Mouse (Mus musculus): ENCODE measurements around the gene Foxn3. TPM values are rescaled to one million over a fixed set of nuclear protein-coding genes. Genes with fewer than 3 reads are reported as not detected.

Gene Foxn3
- total RNA-seq, 1 experiment from 2014 or later: 96.6 TPM

- no peak for ATAC-seq (replicated peaks; ENCODE audit: insufficient number of reproducible peaks, low FRiP score, low TSS enrichment, poor library complexity, severe bottlenecking)
Measured at GRCm38 (mm10) chr12:99405401-99405800, 158.0 kb downstream of the Foxn3 start.

GRCm38 (mm10) chr12:99403004-99403403 is 160.4 kb downstream of the Foxn3 start:
- ATAC-seq (replicated peaks; ENCODE audit: insufficient number of reproducible peaks, low FRiP score, low TSS enrichment, poor library complexity, severe bottlenecking): no peak

- ATAC-seq (replicated peaks; ENCODE audit: insufficient number of reproducible peaks, low FRiP score, low TSS enrichment, poor library complexity, severe bottlenecking): no peak
Measured at GRCm38 (mm10) chr12:99400907-99401306, 162.5 kb downstream of the Foxn3 start.

DNA sequence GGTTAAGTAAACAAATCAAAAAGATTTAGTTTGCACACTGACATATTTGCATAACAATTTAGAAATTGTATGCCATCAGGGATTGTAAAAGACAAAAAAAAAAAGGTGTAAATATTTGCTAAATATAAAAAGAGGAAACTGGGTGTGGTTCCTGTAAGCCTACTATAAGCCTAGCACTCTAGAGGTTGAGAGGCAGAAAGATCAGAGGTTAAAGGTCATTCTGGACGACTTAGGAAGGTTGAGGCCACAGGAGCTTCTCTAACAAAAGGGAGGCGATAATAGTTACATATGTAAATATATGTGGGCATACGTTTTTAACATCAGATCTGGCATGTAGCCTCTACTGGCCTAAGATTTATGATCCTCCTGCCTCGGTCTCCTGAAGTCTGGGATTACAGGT is 163.8 kb downstream of the Foxn3 start:
- ATAC-seq (replicated peaks; ENCODE audit: insufficient number of reproducible peaks, low FRiP score, low TSS enrichment, poor library complexity, severe bottlenecking): peak; percentile 88

DNA sequence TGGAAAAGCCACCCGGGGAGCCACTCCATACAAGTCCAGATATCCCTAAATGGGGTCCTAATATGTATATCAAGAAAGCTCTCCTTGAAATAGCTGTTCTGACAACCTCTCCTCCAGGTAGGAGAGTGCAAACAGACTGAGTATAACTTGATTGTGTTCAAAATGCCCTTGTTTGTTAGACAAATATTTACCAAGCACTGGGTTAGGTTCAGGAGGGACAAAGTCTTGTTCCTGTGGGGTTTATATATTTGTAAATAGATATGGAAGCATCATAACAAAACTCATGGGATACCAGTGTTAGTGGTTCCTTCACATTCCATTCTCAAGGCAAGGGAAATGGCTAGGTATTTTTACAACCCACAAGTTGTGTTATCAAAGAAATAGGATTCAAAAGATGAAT is 166.9 kb downstream of the Foxn3 start:
- ATAC-seq (replicated peaks; ENCODE audit: insufficient number of reproducible peaks, low FRiP score, low TSS enrichment, poor library complexity, severe bottlenecking): no peak

- no peak for ATAC-seq (replicated peaks; ENCODE audit: insufficient number of reproducible peaks, low FRiP score, low TSS enrichment, poor library complexity, severe bottlenecking)
Measured at GRCm38 (mm10) chr12:99395082-99395481, 168.3 kb downstream of the Foxn3 start.

DNA sequence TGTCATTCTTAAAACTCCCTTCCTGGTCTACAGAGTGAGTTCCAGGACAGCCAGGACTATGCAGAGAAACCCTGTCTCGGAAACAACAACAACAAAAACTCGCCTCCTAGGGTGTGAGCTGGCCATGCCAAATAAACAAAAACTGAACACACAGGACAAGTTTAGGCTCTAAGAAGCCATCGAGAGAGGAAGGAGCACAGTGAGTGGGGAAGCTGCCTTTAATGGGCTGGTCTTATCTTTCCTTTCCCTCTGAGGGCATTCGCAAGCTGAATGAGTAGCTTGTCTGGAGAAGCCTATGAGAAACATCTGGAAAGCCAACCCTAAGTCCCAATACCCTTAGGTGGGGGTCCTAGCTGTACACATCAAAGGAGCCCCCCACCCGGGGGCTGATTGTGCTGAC is 168.7 kb downstream of the Foxn3 start:
- ATAC-seq (replicated peaks; ENCODE audit: insufficient number of reproducible peaks, low FRiP score, low TSS enrichment, poor library complexity, severe bottlenecking): no peak

GRCm38 (mm10) chr12:99393867-99394630 is 169.3 kb downstream of the Foxn3 start:
- no peak for ATAC-seq (replicated peaks; ENCODE audit: insufficient number of reproducible peaks, low FRiP score, low TSS enrichment, poor library complexity, severe bottlenecking)

DNA sequence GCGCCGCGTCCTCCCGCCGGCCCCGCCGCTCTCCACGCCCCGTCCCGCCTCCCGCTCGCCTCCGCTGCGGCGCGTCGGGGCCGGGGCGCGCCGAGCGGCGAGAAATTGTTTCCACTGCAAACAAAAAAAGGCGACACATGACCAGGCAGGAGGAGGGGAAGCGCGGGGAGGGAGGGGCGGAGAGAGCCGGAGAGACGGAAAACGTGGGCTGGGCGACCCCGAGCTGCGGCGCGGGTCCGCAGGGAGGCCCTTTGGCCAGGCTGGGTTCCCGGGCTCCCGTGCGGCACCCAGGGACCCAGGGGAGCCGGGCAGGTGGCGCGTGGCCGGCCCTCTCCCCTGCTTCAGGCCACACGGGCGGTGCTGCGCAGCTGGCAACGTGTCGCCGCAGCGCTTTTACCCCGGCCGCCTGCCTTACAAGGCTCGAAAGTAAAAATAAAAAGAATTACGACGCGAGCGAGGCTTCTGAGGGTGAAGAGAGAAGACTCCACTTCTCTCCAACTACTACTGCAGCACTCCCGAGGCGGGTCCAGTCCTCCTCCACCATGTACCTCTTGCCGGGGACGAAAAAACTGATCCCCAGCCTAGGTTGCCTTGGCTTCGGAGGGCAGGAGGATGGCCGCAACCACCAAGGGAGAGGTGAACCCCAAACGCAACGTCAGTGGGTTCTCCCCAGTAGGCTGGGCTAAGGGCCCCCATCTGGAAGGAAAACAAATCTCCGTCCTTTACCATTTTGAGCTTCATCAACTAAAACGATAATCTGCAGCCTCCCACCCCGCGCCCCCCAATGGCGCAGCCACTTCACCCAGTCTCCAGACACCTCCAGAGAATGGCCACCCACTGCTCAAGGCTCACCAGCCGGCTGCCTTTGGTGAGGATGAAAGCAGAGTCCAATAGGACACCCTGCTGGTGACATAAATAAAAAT is 170.2 kb downstream of the Foxn3 start:
- peak; percentile 38; the same call in 1 of the 2 replicates for ATAC-seq (replicated peaks; ENCODE audit: insufficient number of reproducible peaks, low FRiP score, low TSS enrichment, poor library complexity, severe bottlenecking)

DNA sequence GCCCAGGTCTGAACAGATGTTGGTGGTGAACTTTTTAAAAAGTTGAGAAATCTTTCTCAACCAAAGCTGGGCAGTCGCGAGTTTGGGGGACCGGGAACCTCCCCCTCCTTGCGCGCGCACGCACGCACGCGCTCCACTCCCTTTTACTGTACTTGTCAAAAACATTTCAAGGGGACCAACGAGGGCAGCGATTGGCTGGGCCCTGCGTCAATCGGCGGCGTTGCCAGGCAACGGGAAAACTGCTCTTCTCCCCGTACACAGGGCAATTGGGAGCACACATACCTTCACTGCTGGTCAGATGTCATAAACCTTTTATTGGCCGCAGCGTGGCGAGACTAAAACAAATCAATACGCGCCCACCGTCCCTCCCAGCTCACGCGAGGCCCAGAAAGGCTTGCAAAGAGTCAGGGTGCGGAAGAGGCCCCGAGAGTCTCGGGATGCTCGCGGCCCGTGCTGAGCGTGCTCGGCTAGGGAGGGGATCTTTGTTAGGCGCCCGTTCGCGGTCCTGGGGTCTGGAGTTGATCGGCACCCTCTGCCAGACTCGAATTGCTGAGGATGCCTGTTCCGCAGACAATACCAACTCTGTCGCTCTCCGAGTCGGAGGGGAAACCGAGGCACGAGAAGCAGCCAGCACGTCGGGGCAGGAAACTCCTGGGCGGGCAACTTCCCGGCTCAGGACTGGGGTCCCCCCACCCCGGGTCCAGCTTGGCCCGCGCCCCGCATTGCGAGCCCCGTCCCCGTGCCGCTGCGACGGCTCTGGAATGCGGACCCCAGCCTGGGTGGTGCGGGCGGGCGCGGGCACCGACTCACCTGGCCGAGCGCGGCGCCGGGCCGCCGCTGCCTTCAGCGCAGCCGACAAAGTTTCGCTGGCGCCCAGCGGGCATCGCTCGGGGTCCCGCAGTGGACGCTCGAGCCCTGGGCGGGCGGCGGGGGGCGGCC is 171.2 kb downstream of the Foxn3 start:
- ATAC-seq (replicated peaks; ENCODE audit: insufficient number of reproducible peaks, low FRiP score, low TSS enrichment, poor library complexity, severe bottlenecking): peak; percentile 88

DNA sequence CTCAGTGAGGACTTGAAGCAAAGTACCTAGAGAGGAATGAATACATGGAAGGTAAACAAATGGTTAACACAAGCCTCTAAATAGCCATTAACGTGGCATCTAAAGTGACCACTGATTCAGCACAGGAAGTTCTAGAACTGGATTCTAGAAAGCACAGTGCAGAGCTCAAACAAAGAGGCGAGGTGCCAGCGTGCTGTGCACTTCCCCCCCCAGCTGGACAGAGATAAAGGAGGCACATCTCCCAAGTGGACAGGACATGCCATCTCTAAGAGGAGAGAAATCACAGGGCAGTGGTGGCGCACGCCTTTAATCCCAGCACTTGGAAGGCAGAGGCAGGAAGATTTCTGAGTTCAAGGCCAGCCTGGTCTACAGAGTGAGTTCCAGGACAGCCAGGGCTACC is 173.0 kb downstream of the Foxn3 start:
- ATAC-seq (replicated peaks; ENCODE audit: insufficient number of reproducible peaks, low FRiP score, low TSS enrichment, poor library complexity, severe bottlenecking): no peak

DNA sequence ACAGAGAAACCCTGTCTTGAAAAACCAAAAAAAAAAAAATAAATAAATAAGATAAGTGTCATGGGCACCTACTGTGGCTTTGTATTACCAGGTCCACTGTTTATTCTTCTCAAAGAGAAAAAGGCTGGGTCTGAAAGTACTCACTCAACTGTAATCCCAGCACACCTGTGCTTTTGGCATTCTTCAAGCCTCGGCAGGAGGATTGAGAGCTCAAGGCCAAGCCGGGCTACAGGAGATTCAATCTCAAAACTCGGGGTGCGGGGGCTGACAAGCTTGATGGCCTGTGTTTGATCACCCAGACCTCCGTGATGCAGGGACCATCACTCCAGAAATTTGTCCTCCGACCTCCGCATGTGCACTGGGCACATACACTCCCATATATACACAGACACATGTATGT is 174.1 kb downstream of the Foxn3 start:
- no peak for ATAC-seq (replicated peaks; ENCODE audit: insufficient number of reproducible peaks, low FRiP score, low TSS enrichment, poor library complexity, severe bottlenecking)

- no peak for ATAC-seq (replicated peaks; ENCODE audit: insufficient number of reproducible peaks, low FRiP score, low TSS enrichment, poor library complexity, severe bottlenecking)
Measured at GRCm38 (mm10) chr12:99385897-99386834, 177.2 kb downstream of the Foxn3 start.

- ATAC-seq (replicated peaks; ENCODE audit: insufficient number of reproducible peaks, low FRiP score, low TSS enrichment, poor library complexity, severe bottlenecking): no peak
Measured at GRCm38 (mm10) chr12:99385073-99385472, 178.3 kb downstream of the Foxn3 start.

DNA sequence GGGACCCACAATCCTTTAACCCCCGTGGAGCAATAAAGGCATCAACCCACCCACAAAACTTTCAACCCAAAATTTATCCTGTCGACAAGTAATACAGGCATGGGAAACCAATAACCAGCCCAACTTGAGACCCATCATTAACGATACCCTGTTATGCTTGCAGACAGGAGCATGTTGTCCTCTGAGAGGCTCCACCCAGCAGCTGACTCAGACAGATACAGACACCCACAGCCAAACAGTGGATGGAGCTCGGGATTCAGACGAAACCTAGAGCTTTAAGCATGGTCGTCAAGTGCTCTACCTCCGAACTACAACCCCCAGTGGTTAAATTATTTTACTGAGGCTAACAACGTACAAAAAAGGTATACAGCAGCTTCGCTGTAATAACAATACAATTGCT is 182.1 kb downstream of the Foxn3 start:
- ATAC-seq (replicated peaks; ENCODE audit: insufficient number of reproducible peaks, low FRiP score, low TSS enrichment, poor library complexity, severe bottlenecking): no peak

GRCm38 (mm10) chr12:99380855-99381262 is 182.5 kb downstream of the Foxn3 start:
- no peak for ATAC-seq (replicated peaks; ENCODE audit: insufficient number of reproducible peaks, low FRiP score, low TSS enrichment, poor library complexity, severe bottlenecking)

- ATAC-seq (replicated peaks; ENCODE audit: insufficient number of reproducible peaks, low FRiP score, low TSS enrichment, poor library complexity, severe bottlenecking): no peak
Measured at GRCm38 (mm10) chr12:99380124-99380523, 183.3 kb downstream of the Foxn3 start.

GRCm38 (mm10) chr12:99378284-99378683 is 185.1 kb downstream of the Foxn3 start:
- no peak for ATAC-seq (replicated peaks; ENCODE audit: insufficient number of reproducible peaks, low FRiP score, low TSS enrichment, poor library complexity, severe bottlenecking)

All from monocyte, adult 5-6 weeks (primary cell).